Mouse (Mus musculus) liver, adult 2 months (tissue): ENCODE measurements around the gene Snrk. TPM values are rescaled to one million over a fixed set of nuclear protein-coding genes. Genes with fewer than 3 reads are reported as not detected.

Experiments
- DNase-seq: peaks from one replicate; pipeline ENCODE4 v3.0.0-alpha.2; 2011; ENCODE audit warnings: low read depth, low spot score; ENCODE audit errors: extremely low read depth
- H3K27ac ChIP-seq: fragments of 200-500 bp; replicated peaks from 2 replicates; pipeline ENCODE4 v1.5.1; 2012; ENCODE audit warnings: low read depth, mild to moderate bottlenecking, control low read depth, inconsistent platforms, low read length; ENCODE audit not compliant: insufficient read depth
- H3K27me3 ChIP-seq: fragments of 200-500 bp; 2 replicates; pipeline ENCODE4 v1.6.1; 2012; ENCODE audit warnings: mild to moderate bottlenecking, moderate library complexity, low read length, inconsistent platforms; ENCODE audit not compliant: control insufficient read depth, insufficient read depth
- H3K36me3 ChIP-seq: fragments of 200-500 bp; 2 replicates; pipeline ENCODE4 v1.6.1; 2012; ENCODE audit warnings: low read length, inconsistent platforms; ENCODE audit not compliant: control insufficient read depth, insufficient read depth
- H3K4me1 ChIP-seq: fragments of 200-500 bp; 2 replicates; pipeline ENCODE4 v1.6.1; 2011; ENCODE audit warnings: low read length; ENCODE audit not compliant: control insufficient read depth, insufficient read depth
- H3K4me3 ChIP-seq: fragments of 200-500 bp; 2 replicates; pipeline ENCODE4 v1.5.1; 2011; ENCODE audit warnings: low read depth, mild to moderate bottlenecking, control low read depth, low read length, moderate library complexity; ENCODE audit not compliant: insufficient read depth
- H3K79me2 ChIP-seq: fragments of 200-500 bp; 2 replicates; pipeline ENCODE4 v1.6.1; 2012; ENCODE audit warnings: inconsistent platforms, mild to moderate bottlenecking, low read length, moderate library complexity; ENCODE audit not compliant: control insufficient read depth, insufficient read depth
- H3K9ac ChIP-seq: fragments of 200-500 bp; 2 replicates; pipeline ENCODE4 v1.6.1; 2012; ENCODE audit warnings: low read depth, mild to moderate bottlenecking, control low read depth, inconsistent platforms, low read length
- CTCF ChIP-seq: fragments of 200-500 bp; IDR thresholded peaks from 2 replicates; pipeline ENCODE4 v1.5.1; 2011; ENCODE audit warnings: low read depth, low read length, control low read depth
- POLR2A ChIP-seq: fragments of 200-500 bp; IDR thresholded peaks from 2 replicates; pipeline ENCODE4 v1.6.1; 2011; ENCODE audit warnings: low read length, control low read depth; ENCODE audit not compliant: insufficient read depth; ENCODE audit errors: extremely low read depth
- whole genome bisulfite sequencing: fragments of 180-500 bp; shearing (Covaris S2); methylation state at CpG from one replicate; pipeline ENCODE4 v1.1.7; 2018; 5-methylcytosine and 5-hydroxymethylcytosine counted together
- polyA plus RNA-seq: library from polyadenylated mRNA; depleted of rRNA; stranded (reverse); fragments of >200 nt; gene quantifications from 2 replicates; pipeline ENCODE4 v1.2.3, GENCODE M21; 2012
- total RNA-seq: library from RNA; depleted of rRNA; stranded (reverse); fragments of >200 nt; gene quantifications from 2 replicates; pipeline ENCODE4 v1.2.3, GENCODE M21; 2014

Gene Snrk
- total and polyA plus RNA-seq, 2 experiments: 36.4 to 67.4 TPM

DNA sequence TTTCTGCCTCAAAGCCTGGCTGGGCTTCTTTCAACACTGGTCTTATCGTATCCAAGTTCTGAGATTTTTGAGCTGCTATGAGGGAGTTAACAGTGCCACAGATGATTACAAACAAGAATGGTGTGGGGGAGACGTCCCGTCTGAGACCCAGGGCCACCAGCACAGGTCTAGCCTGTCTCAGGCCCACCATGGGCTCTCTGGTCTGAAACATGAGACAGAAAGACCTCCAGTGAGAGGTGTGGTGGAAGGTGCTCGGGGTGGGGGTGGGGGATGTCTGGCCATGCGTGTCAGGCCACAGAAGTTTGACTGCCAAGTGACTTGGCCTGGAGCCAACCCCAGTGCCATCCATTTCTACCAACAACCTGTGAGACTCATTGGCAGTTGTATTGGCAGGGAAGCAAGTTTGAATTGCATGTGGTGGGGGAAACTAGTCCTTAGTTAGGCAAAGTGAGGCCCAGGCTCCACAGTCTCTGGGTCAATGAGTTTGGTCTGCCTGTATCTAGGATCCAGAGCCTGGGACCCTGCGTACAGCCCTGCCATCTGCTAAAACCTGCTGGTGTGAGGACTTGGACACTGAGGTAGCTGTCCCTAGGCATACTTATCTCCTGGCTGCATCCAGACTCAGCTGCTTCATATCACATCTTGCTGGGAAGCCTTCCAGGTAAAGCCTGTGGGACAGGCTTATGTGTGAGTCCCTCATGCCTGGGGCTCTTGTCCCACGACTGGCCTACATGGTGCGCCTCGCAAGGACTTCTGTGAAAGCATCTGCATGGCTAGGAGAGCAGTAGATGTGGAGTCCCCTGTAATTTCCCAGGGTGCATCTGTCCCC is 56.6 kb downstream of the Snrk start:
- H3K79me2 ChIP-seq: no peaks in the 10 kb centered on the region
- no peaks in the 10 kb centered on the region; the same call in 1 of the 2 replicates for H3K36me3 ChIP-seq
- no peak for TF ChIP-seq POLR2A
- no peak for TF ChIP-seq CTCF
- DNase-seq: peak; percentile 77
- H3K27ac ChIP-seq: no peak overlapping the region
- H3K4me1 ChIP-seq: peaks cover 26% of the 10 kb centered on the region
- H3K4me3 ChIP-seq: no peak overlapping the region
- no peaks in the 10 kb centered on the region for H3K27me3 ChIP-seq
- WGBS: 55% methylated on average over 9 of the region's 9 CpGs
- H3K9ac ChIP-seq: no peak overlapping the region

DNA sequence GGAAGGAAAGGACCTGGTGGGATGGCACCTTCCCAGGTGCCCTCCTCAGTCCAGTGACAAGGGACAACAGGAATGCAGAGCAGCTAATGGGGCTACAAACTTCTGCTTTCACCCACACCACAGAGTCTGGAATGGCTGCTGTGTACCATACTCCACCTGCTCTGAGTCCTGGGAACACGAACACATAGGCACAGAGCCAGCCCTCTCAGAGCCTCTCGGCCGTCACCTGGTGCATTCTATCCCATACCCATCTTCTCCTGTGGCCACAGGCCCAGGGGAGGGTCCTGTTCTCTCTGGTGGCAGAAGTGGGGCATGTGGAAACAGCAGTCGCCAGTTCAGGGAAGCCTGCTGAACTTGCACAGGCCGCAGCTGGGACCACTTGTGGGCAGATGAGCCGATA is 57.7 kb downstream of the Snrk start:
- no peaks in the 10 kb centered on the region; the same call in 1 of the 2 replicates for H3K36me3 ChIP-seq
- no peak overlapping the region for H3K27ac ChIP-seq
- no peak overlapping the region for H3K9ac ChIP-seq
- H3K4me3 ChIP-seq: no peak overlapping the region
- no peak for DNase-seq
- WGBS: 91% methylated on average over 6 of the region's 6 CpGs
- H3K27me3 ChIP-seq: no peaks in the 10 kb centered on the region
- peaks cover 24% of the 10 kb centered on the region for H3K4me1 ChIP-seq
- H3K79me2 ChIP-seq: no peaks in the 10 kb centered on the region
- TF ChIP-seq CTCF (no peak), POLR2A (no peak)

- Histone ChIP-seq H3K9ac (no peak overlapping the region), H3K4me1 (peaks cover 18% of the 10 kb centered on the region), H3K27me3 (no peaks in the 10 kb centered on the region), H3K36me3 (no peaks in the 10 kb centered on the region), H3K4me3 (no peak overlapping the region), H3K79me2 (no peaks in the 10 kb centered on the region), H3K27ac (no peak overlapping the region)
- peak; percentile 62 for DNase-seq
- 45% methylated on average over 7 of the region's 7 CpGs for WGBS
- TF ChIP-seq CTCF (no peak), POLR2A (no peak)
Observed at GRCm38 (mm10) chr9:122177256-122178220, 60.5 kb downstream of the Snrk start.

- no peaks in the 10 kb centered on the region for H3K79me2 ChIP-seq
- peaks cover 10% of the 10 kb centered on the region for H3K4me1 ChIP-seq
- TF ChIP-seq POLR2A (no peak), CTCF (no peak)
- WGBS: 73% methylated on average over 4 of the region's 4 CpGs
- no peak for DNase-seq
- no peaks in the 10 kb centered on the region for H3K27me3 ChIP-seq
- H3K27ac ChIP-seq: no peak overlapping the region
- no peaks in the 10 kb centered on the region for H3K36me3 ChIP-seq
- no peak overlapping the region for H3K4me3 ChIP-seq
- H3K9ac ChIP-seq: no peak overlapping the region
Observed at GRCm38 (mm10) chr9:122178427-122178826, 61.4 kb downstream of the Snrk start.

GRCm38 (mm10) chr9:122180105-122180504 is 63.0 kb downstream of the Snrk start:
- no peaks in the 10 kb centered on the region for H3K79me2 ChIP-seq
- TF ChIP-seq CTCF: no peak
- TF ChIP-seq POLR2A: no peak
- DNase-seq: no peak
- H3K36me3 ChIP-seq: no peaks in the 10 kb centered on the region
- peaks cover 6% of the 10 kb centered on the region for H3K4me1 ChIP-seq
- H3K27me3 ChIP-seq: no peaks in the 10 kb centered on the region
- H3K4me3 ChIP-seq: no peak overlapping the region
- H3K9ac ChIP-seq: no peak overlapping the region
- H3K27ac ChIP-seq: no peak overlapping the region
- WGBS: 94% methylated on average over 3 of the region's 3 CpGs

- Histone ChIP-seq H3K36me3 (no peaks in the 10 kb centered on the region), H3K79me2 (no peaks in the 10 kb centered on the region), H3K4me1 (peaks cover 17% of the 10 kb centered on the region), H3K4me3 (no peak overlapping the region), H3K27me3 (no peaks in the 10 kb centered on the region), H3K9ac (no peak overlapping the region), H3K27ac (no peak overlapping the region)
- no peak for DNase-seq
- WGBS: 85% methylated on average over 4 of the region's 4 CpGs
- TF ChIP-seq POLR2A: no peak
- TF ChIP-seq CTCF: no peak
Observed at GRCm38 (mm10) chr9:122183074-122183473, 66.0 kb downstream of the Snrk start.
